Mouse (Mus musculus) cerebellum, adult 11 months (tissue): ENCODE measurements around the gene Tmem160.

Experiments
- DNase-seq: peaks from one replicate; pipeline ENCODE4 v3.0.0; 2022

The Tmem160 gene

DNA sequence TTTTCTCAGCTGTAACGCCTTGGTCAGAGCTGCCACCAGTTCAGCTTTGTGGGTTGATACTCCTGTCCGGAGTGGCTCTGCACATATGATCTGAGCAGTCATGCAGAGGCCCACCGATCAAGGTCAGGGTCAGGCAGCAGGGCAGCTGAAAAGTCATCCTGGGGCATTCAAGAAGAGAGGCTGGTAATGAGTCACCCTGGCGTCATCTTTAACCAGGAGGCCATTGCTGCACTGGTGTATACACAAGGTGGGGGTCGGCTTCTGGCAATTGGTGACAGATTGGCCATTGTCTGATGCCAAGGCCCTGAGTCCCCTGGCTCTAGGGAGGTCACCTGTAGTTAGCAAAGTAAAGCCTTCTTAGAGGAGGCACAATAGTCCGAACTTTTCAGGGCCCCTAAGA is 923 bp upstream of the Tmem160 start:
- DNase-seq = no peak

DNA sequence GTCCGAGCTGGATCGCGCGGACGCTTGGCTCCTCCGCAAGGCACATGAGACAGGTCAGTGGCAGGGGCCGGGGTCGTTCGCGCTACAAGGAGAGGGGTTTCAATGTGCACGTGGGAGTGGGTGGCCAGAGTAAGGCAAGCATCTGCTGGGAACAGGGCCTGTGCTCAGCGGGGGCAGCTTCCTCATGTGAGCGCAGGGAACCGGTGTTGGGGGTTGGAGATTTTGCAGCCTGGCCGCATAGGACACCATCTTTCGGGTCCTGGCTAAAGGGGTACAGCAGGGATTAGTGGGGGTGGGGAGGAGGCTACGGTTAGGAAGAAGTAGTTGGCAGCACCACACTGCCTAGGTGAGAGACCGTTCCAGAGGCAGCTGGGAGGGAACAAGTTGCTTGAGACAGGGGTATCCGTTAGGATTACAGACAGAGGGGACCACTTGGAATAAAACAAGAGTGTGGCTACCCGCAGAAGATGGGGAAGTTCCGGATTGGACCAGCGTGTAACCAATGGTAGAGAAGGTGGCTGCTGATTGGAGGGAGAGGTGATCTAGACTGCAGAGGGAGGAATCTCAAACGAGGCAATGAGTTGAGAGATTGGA is 636 bp downstream of the Tmem160 start:
- DNase-seq = peak; percentile 42

- no peak for DNase-seq
Observed at GRCm38 (mm10) chr7:16455016-16455415, 2.4 kb downstream of the Tmem160 start.

DNA sequence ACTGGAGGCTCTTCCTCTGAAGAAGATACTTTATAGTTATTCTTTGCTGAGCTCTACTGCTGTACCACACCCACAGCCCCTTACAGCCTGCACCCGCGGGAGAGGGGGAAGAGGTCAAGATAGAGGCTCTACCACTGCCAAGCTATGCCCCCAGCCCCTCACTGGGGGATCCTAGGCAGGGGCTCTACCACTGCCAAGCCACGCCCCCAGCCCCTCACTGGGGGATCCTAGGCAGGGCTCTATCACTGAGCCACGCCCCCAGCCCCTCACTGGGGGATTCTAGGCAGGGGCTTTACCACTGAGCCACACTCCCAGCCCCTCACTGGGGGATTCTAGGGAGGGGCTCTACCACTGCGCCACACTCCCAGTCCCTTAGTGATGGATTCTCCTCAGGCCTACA is 3.7 kb downstream of the Tmem160 start:
- no peak for DNase-seq

GRCm38 (mm10) chr7:16460566-16460965 is 8.0 kb downstream of the Tmem160 start:
- DNase-seq = peak; percentile 40

DNA sequence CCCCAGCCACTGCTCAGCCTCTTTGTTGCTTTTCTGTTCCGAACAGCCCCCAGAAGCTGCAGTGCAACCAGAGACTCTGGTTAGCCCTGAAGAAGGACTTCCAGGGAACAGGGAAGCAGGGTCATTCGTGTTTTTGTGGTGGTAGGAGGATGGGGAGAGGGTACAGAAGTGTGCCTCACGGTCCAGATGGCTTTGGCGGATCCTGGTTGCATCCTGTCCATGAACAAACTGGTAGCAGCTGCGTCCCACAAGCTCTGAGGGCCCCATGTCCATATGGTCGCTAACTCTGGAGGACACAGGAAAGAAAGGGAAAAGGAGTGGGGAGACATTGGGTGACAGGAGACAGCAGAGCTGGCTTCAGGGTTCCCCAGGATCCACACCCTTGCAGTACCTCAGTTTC is 8.6 kb downstream of the Tmem160 start:
- no peak for DNase-seq

DNA sequence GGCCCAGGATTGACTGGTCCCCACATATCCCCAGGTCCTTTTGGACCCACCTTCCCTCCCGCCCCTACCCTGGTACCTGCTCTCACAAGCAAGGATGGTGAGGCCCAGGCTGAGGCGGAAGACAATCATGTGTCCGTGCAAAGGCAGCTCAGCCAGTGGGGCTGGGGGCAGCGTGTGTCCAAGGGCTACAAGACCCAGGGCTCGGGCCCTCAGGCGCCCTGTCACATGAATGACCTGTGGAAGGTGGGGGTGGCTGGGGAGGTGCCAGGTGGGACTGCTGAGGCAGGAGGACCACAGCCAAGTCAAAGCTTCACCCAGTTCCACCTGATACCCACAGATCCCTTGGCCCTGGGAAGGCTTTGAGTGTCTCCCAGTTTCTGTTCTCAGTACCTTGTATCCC is 9.1 kb downstream of the Tmem160 start:
- DNase-seq = no peak

DNA sequence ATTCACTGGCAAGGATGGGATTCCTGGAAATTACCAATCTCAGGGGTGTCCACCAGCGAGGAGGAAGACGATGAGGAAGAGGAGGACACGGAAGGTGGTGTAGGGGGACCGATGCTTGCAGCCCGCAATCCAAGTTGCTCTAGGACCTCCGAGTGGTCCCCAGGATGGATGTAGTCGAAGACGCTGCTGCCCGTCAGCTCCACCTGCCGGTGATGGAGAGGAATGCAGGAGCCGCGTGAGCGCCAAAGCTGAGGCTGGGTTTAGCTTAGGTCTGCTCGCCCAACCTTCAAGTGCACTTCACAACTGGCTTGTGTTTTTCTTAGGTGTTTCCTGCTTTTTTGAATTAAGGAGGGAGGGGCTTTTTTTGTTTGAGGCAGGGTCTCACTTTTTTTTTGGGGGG is 10.6 kb downstream of the Tmem160 start:
- DNase-seq = peak; percentile 72

DNA sequence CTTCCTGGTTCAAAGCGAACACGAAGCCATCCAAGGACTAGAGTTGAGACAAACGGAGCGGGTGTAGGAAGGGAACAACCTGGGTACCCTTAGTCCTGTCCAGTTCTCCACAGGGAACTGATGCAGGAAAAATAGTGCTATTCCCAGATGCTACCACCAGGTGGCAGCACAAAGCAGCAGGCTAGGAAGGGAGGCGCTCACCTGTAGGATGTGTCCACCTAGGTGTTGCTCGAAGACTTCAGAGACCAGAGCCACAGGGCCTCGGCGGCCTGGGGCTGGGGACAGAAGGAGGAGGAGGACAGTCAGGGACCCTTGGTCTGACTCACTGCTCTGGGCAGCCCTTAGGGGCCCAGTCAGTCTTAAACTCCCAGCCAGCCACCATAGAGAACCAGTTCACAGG is 12.6 kb downstream of the Tmem160 start:
- DNase-seq = peak; percentile 69

DNA sequence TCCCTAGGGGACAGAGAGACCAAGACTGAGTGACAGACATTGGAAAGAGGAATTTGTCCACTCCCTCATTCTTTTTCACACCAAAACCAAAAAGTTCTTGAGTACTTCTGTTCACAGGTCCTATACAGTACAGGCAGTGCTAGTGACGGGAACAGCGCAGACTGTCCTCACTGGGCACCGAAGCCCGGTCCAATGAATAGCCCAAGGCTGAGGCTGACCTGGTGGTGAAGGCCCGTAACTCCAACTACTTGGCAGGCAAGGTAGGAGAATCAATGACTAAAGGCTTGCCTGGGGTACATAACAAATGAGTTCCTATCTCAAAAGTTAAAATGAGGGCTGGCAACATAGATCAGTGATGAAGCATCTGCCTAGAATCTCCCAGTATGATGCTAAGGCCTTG is 13.0 kb downstream of the Tmem160 start:
- DNase-seq = no peak

DNA sequence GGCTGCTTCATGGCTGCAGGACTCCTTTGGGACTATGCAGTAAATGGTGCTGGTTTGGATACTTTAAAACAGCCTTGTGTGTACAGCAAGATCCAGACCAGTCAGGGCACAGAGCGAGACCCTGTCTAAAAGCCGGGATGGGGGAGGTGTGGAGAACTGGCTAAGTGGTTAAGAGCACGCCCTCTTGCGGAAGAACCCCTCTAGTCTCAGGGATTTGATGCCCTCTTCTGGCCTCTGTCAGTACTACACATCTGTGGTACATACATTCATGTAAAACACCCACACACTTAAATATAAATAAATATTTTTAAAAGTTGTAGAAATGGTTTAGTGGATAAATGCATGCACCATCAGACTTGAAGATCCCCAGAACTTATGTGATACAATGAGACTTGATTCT is 14.0 kb downstream of the Tmem160 start:
- DNase-seq = no peak

GRCm38 (mm10) chr7:16468115-16468514 is 15.5 kb downstream of the Tmem160 start:
- DNase-seq = no peak

DNA sequence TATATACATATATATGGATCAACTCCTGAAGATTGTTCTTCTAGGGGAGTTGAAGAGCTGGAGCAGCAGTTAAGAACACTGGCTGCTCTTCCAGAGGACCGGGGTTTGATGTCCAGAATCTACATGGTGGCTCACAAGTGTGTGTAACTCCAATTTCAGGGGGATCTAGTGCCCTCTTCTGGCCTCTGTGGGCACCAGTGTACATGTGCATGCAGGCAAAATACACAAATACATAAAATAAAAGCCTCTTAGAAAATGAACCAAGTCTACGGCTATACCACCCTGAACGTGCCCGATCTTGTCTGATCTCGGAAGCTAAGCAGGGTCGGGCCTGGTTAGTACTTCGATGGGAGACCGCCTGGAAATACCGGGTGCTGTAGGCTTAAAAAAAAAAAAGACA is 19.0 kb downstream of the Tmem160 start:
- DNase-seq = no peak

DNA sequence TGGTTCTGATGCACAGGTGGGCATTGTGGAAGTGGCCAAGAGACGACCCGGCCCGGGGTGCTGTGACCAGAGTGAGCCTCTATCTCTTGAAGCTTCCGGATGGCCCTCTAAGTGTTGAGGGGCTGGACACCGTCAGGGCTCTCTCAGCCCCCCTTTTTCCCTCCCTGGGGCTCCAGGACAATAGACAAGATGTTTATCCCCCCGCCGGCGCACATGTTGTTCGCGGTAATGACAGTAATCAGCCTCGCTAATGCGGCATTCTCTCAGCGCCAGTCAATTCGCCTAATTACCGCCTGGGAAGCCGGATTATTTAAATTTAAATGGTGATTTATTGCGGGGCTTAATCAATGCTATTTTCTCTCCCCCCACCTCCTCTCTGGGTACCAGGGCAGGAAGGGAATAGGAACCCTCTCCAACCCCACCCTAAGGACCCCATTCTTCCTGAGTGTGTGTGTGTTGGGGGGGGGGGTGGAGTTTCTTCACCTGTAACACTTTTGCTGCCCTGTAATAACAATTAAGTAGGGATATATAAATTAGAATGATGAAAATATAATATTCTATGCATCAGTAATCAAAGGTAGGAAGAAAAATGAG is 19.6 kb downstream of the Tmem160 start:
- DNase-seq = no peak

GRCm38 (mm10) chr7:16473847-16474246 is 21.3 kb downstream of the Tmem160 start:
- DNase-seq = no peak

DNA sequence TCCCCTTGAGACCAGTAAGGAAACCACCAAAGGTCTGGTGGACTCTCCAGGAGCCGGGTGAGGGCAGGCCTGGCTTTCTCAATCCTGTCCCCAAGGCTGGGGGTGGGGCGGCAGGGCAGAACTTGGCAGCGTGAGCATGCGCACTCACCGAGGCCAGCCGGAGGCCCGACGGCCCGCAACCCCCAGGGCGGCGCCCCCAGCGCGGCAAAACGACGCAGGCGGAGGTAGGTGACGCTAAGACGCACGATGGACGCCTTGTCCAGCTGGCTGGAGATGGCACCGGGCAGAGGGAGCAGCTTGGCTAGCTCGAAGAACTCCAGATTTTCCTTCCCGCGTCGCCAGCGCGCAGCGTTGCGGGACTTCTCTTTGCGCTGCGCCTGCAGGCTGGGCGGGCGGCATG is 21.9 kb downstream of the Tmem160 start:
- no peak for DNase-seq

DNA sequence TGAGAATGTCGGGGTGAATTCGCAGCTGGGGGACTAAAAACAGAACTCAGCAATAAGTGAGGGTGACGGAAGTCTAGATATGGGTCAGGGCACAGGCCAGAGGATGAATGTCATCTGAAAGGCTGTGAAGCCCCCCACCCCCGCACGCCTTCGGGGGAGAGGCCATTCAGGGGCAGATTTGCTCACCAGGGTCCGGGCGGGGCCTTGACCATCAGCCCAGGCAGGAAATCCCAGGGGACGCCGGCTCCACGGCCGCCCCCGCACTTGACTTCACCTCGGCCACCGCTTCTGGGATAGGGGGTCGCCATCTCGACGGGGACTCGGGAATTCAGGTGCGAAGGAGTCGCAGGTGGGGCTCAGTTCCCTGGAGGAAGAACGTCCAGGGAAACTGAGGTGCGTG is 22.7 kb downstream of the Tmem160 start:
- DNase-seq = no peak

DNA sequence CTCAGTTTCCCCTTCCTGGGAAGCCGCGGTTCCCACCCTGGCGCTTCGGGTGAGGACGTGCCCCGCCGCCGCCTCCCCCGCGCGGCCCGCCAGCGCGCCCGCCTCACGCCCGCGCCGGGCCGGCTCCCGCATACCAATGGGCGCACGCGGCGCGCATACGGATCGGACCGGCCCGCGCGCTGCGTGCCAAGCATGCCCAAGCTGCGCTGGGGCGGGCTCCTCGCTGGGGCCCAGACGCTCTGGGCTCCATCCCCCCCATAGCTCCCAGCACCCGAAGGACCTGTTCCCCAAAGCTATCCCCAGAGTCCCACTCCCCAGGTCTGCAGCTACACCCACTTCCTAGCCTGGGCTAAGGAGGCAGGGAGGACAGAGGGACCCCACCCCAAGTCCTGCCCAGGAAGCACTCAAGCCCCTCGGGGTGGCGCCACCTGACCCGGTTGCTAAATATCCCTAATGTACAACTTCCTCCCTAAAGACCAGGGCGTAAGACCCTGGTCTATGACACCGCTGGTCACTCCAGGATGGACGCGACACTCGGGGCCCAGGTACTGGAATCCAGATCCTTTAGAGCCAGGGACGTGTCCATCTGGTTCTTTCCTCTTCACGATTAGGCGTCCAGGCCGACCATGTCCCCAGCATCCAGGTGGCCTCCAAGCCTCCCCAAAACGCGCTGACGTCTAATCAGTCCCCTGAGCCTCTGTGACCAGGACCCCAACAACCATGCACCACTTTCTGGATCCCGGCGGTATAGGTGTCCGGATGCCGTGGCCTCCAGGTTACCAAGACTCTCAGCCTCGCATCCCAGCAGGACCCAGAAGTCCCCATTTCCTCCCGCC is 23.4 kb downstream of the Tmem160 start:
- no peak for DNase-seq

DNA sequence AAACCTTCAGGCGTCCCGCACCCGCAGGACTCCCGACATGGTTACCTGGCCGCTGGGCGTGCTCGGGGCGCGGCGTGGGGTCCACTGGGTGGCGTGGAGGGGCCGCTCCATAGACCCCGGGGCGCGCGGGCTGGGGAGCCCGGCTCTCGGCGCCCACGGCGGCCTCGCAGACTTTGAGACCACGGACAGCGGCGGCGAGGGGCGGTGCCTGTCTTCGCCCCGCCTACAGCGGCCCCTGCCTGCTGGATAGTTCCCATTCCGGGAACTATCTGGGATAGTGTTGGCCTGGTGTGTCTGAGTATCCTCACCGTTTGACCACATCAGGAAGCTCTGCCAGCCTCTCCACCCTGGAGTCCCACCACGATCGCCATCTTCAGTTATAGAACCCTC is 24.0 kb downstream of the Tmem160 start:
- DNase-seq = no peak

- no peak for DNase-seq
Observed at GRCm38 (mm10) chr7:16477628-16478027, 25.0 kb downstream of the Tmem160 start, which contains the start of gene Npas1. Npas1 (minus strand) TSS chr7:16477728.

DNA sequence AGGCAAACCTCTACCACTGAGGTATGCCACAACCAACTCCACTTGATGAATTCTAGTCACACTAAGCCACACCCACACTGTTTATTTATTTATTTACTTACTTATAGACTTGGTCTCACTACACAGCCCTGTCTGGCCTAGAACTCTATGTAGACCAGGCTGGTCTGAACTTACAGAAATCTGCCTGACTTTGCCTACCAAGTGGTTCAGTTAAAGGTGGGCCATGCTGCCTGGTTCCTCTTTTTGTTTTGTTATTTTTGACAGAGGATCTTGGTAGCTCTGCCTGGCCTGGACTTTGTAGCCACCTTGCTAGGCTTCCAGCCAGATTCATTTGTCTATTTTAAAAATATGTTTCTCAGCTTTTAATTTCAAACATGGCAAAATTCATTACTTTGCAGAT is 36.2 kb downstream of the Tmem160 start:
- DNase-seq = no peak

DNA sequence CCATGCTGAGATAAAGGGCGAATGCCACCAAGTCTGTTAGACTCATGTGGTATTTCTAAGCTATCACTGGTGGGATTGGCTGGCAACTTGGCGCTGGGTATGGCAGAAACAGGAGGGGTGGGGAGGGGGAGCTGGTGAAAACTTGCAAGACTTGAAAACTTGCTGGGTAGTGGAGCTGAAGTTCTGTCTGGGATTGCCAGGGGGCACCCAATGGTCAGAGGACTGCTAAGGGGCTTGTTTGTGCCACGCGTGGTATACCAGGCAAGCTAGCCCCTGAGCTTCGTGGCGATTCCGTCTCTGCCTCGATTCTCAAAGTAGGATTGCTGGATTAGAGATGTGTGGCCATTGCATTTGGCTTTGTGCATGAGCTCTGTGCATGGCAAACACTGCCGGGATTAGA is 37.4 kb downstream of the Tmem160 start:
- no peak for DNase-seq

- peak; percentile 60 for DNase-seq
Observed at GRCm38 (mm10) chr7:16491759-16492158, 39.2 kb downstream of the Tmem160 start.

GRCm38 (mm10) chr7:16492211-16492610 is 39.6 kb downstream of the Tmem160 start:
- DNase-seq = no peak
